Mouse (Mus musculus): ENCODE data around the gene Olfr323. TPM values are rescaled to one million over a fixed set of nuclear protein-coding genes. Genes with fewer than 3 reads are reported as not detected.

The Olfr323 gene
- total and polyA plus RNA-seq, 2 experiments from 2014 or later, result not detected

GRCm38 (mm10) chr11:58634878-58635277 is 4.6 kb upstream of the Olfr323 start:
- TF ChIP-seq CTCF (IDR thresholded peaks at IDR 0.05; ENCODE audit: low read depth), result no peak
- TF ChIP-seq EP300 (IDR thresholded peaks at IDR 0.05; ENCODE audit: low read depth), result no peak
- whole genome bisulfite sequencing, result 42% methylated on average over 4 of the region's 4 CpGs
- ATAC-seq (ENCODE audit: insufficient read depth, low read depth) (no peak), DNase-seq (ENCODE audit: low spot score) (no peak)
- no peaks in the 10 kb centered on the region for H3K4me1 ChIP-seq (ENCODE audit: control insufficient read depth, insufficient read depth)
- H3K36me3 ChIP-seq (replicated peaks; ENCODE audit: control insufficient read depth, insufficient read depth, low read length), result no peaks in the 10 kb centered on the region
- H3K9ac ChIP-seq (replicated peaks; ENCODE audit: low read depth, low read length), result no peak overlapping the region
- no peaks in the 10 kb centered on the region for H3K9me3 ChIP-seq (replicated peaks; ENCODE audit: control insufficient read depth, low read length)
- H3K4me3 ChIP-seq (ENCODE audit: low read depth, low read length), result no peak overlapping the region
- H3K27me3 ChIP-seq (ENCODE audit: control insufficient read depth, insufficient read depth, low read length), result peaks cover 19% of the 10 kb centered on the region
- no peak overlapping the region for H3K4me2 ChIP-seq (ENCODE audit: low read depth, low read length)
- H3K27ac ChIP-seq (ENCODE audit: low read depth), result no peak overlapping the region

- Histone ChIP-seq H3K9ac (replicated peaks; ENCODE audit: low read depth, low read length) (no peak overlapping the region), H3K4me3 (ENCODE audit: low read depth, low read length) (no peak overlapping the region)
- WGBS, result 66% methylated on average over 4 of the region's 4 CpGs
Measured at GRCm38 (mm10) chr11:58626146-58626545, 4.2 kb downstream of the Olfr323 start.

GRCm38 (mm10) chr11:58618793-58619192 is 11.5 kb downstream of the Olfr323 start:
- no peak overlapping the region for H3K27ac ChIP-seq (ENCODE audit: low read depth)
- ATAC-seq (ENCODE audit: insufficient read depth, low read depth), result no peak
- H3K9ac ChIP-seq (replicated peaks; ENCODE audit: low read depth, low read length), result no peak overlapping the region
- no peak overlapping the region for H3K4me2 ChIP-seq (ENCODE audit: low read depth, low read length)
- H3K36me3 ChIP-seq (replicated peaks; ENCODE audit: control insufficient read depth, insufficient read depth, low read length), result no peaks in the 10 kb centered on the region
- TF ChIP-seq EP300 (IDR thresholded peaks at IDR 0.05; ENCODE audit: low read depth) (no peak), CTCF (IDR thresholded peaks at IDR 0.05; ENCODE audit: low read depth) (no peak)
- no peaks in the 10 kb centered on the region for H3K9me3 ChIP-seq (replicated peaks; ENCODE audit: control insufficient read depth, low read length)
- H3K27me3 ChIP-seq (ENCODE audit: control insufficient read depth, insufficient read depth, low read length), result no peaks in the 10 kb centered on the region
- no peak overlapping the region for H3K4me3 ChIP-seq (ENCODE audit: low read depth, low read length)
- no peak for DNase-seq (ENCODE audit: low spot score)
- H3K4me1 ChIP-seq (ENCODE audit: control insufficient read depth, insufficient read depth), result no peaks in the 10 kb centered on the region
- 76% methylated on average over 6 of the region's 6 CpGs for WGBS

More at GRCm38 (mm10) chr11:58626146-58626545, 4.2 kb downstream of the Olfr323 start:
- ATAC-seq (ENCODE audit: insufficient read depth, low read depth), result no peak
- Histone ChIP-seq H3K4me1 (ENCODE audit: control insufficient read depth, insufficient read depth) (no peaks in the 10 kb centered on the region), H3K27me3 (ENCODE audit: control insufficient read depth, insufficient read depth, low read length) (no peaks in the 10 kb centered on the region), H3K27ac (ENCODE audit: low read depth) (no peak overlapping the region), H3K4me2 (ENCODE audit: low read depth, low read length) (no peak overlapping the region), H3K36me3 (replicated peaks; ENCODE audit: control insufficient read depth, insufficient read depth, low read length) (no peaks in the 10 kb centered on the region), H3K9me3 (replicated peaks; ENCODE audit: control insufficient read depth, low read length) (no peaks in the 10 kb centered on the region)
- TF ChIP-seq CTCF (IDR thresholded peaks at IDR 0.05; ENCODE audit: low read depth) (no peak), EP300 (IDR thresholded peaks at IDR 0.05; ENCODE audit: low read depth) (no peak)
- no peak for DNase-seq (ENCODE audit: low spot score)

- ATAC-seq (ENCODE audit: insufficient read depth, low read depth), result no peak
- 45% methylated on average over 3 of the region's 3 CpGs for WGBS
- Histone ChIP-seq H3K9me3 (replicated peaks; ENCODE audit: control insufficient read depth, low read length) (no peaks in the 10 kb centered on the region), H3K4me1 (ENCODE audit: control insufficient read depth, insufficient read depth) (no peaks in the 10 kb centered on the region), H3K36me3 (replicated peaks; ENCODE audit: control insufficient read depth, insufficient read depth, low read length) (no peaks in the 10 kb centered on the region), H3K4me3 (ENCODE audit: low read depth, low read length) (no peak overlapping the region), H3K27me3 (ENCODE audit: control insufficient read depth, insufficient read depth, low read length) (no peaks in the 10 kb centered on the region), H3K4me2 (ENCODE audit: low read depth, low read length) (no peak overlapping the region), H3K9ac (replicated peaks; ENCODE audit: low read depth, low read length) (no peak overlapping the region), H3K27ac (ENCODE audit: low read depth) (no peak overlapping the region)
- TF ChIP-seq CTCF (IDR thresholded peaks at IDR 0.05; ENCODE audit: low read depth) (no peak), EP300 (IDR thresholded peaks at IDR 0.05; ENCODE audit: low read depth) (no peak)
- no peak for DNase-seq (ENCODE audit: low spot score)
Measured at GRCm38 (mm10) chr11:58618369-58618768, 11.9 kb downstream of the Olfr323 start.

GRCm38 (mm10) chr11:58615975-58616374 is 14.3 kb downstream of the Olfr323 start, which contains the start of gene 2210407C18Rik:
Gene 2210407C18Rik, minus strand, starts transcription at chr11:58616075.
- no peak within 1 kb of the TSS for H3K9ac ChIP-seq (replicated peaks; ENCODE audit: low read depth, low read length)
- no peak within 1 kb of the TSS for H3K4me2 ChIP-seq (ENCODE audit: low read depth, low read length)
- H3K4me3 ChIP-seq (ENCODE audit: low read depth, low read length), result no peak within 1 kb of the TSS
- no peak for TF ChIP-seq CTCF (IDR thresholded peaks at IDR 0.05; ENCODE audit: low read depth)
- TF ChIP-seq EP300 (IDR thresholded peaks at IDR 0.05; ENCODE audit: low read depth), result no peak
- H3K27ac ChIP-seq (ENCODE audit: low read depth), result no peak within 1 kb of the TSS
- H3K4me1 ChIP-seq (ENCODE audit: control insufficient read depth, insufficient read depth), result no peaks in the 10 kb centered on the region
- no peak for DNase-seq (ENCODE audit: low spot score)
- 87% methylated on average over 4 of the region's 4 CpGs for WGBS
- no peaks in the 10 kb centered on the region for H3K27me3 ChIP-seq (ENCODE audit: control insufficient read depth, insufficient read depth, low read length)
- no peaks in the 10 kb centered on the region for H3K9me3 ChIP-seq (replicated peaks; ENCODE audit: control insufficient read depth, low read length)
- H3K36me3 ChIP-seq (replicated peaks; ENCODE audit: control insufficient read depth, insufficient read depth, low read length), result no peaks in the 10 kb centered on the region
- no peak for ATAC-seq (ENCODE audit: insufficient read depth, low read depth)

GRCm38 (mm10) chr11:58614526-58614925 is 15.8 kb downstream of the Olfr323 start:
- Histone ChIP-seq H3K27ac (ENCODE audit: low read depth) (no peak overlapping the region), H3K9me3 (replicated peaks; ENCODE audit: control insufficient read depth, low read length) (no peaks in the 10 kb centered on the region), H3K36me3 (replicated peaks; ENCODE audit: control insufficient read depth, insufficient read depth, low read length) (no peaks in the 10 kb centered on the region), H3K4me1 (ENCODE audit: control insufficient read depth, insufficient read depth) (no peaks in the 10 kb centered on the region), H3K27me3 (ENCODE audit: control insufficient read depth, insufficient read depth, low read length) (no peaks in the 10 kb centered on the region), H3K4me2 (ENCODE audit: low read depth, low read length) (no peak overlapping the region), H3K4me3 (ENCODE audit: low read depth, low read length) (no peak overlapping the region), H3K9ac (replicated peaks; ENCODE audit: low read depth, low read length) (no peak overlapping the region)
- DNase-seq (ENCODE audit: low spot score) (no peak), ATAC-seq (ENCODE audit: insufficient read depth, low read depth) (no peak)
- TF ChIP-seq EP300 (IDR thresholded peaks at IDR 0.05; ENCODE audit: low read depth) (no peak), CTCF (IDR thresholded peaks at IDR 0.05; ENCODE audit: low read depth) (no peak)

All from heart, postnatal 0 days (tissue).